Mouse (Mus musculus): ENCODE measurements around the gene Por.

GRCm38 (mm10) chr5:135729351-135729750, 59.5 kb downstream of the Por start:
- TF ChIP-seq EP300 (IDR thresholded peaks at IDR 0.05; ENCODE audit: low read depth) (no peak), CTCF (IDR thresholded peaks at IDR 0.05; ENCODE audit: low read depth) (no peak)

Measured in heart, postnatal 0 days (tissue).